Mouse (Mus musculus) G1E (cell line): Measurements from ENCODE around the gene Rpl36al.

ENCODE experiments used
- CTCF ChIP-seq: IDR thresholded peaks from 2 replicates; pipeline ENCODE4 v1.5.1; 2012; ENCODE audit warnings: low read depth, low read length, inconsistent platforms, mixed read lengths
- GATA1 ChIP-seq: IDR thresholded peaks from 2 replicates; pipeline ENCODE4 v1.6.1; 2012; ENCODE audit warnings: borderline replicate concordance, low read length, inconsistent platforms, mixed read lengths
- GATA2 ChIP-seq: IDR thresholded peaks from 2 replicates; pipeline ENCODE4 v1.6.1; 2012; ENCODE audit warnings: low read depth, low read length, inconsistent platforms, borderline replicate concordance
- POLR2AphosphoS5 ChIP-seq: IDR thresholded peaks from 2 replicates; pipeline ENCODE4 v1.6.1; 2012; ENCODE audit warnings: low read depth, low read length, inconsistent platforms; ENCODE audit not compliant: insufficient replicate concordance
- TAL1 ChIP-seq: conservative IDR thresholded peaks from 2 replicates; pipeline ENCODE4 v1.6.1; 2012; ENCODE audit warnings: low read depth, low read length, inconsistent platforms, mixed read lengths

GRCm38 (mm10) chr12:69164904-69165303 is 19.0 kb downstream of the Rpl36al start:
- no peak for TF ChIP-seq GATA1
- TF ChIP-seq CTCF, result no peak
- no peak for TF ChIP-seq TAL1
- TF ChIP-seq POLR2AphosphoS5, result no peak
- no peak for TF ChIP-seq GATA2
